Mouse (Mus musculus): ENCODE results near the gene Olfr266. TPM values are rescaled to one million over a fixed set of nuclear protein-coding genes. Genes with fewer than 3 reads are reported as not detected.
A peak's percentile ranks its signal among the peaks of the same experiment; 100 is the strongest.

Olfr266 gene
- total RNA-seq (2012; rRNA removed) (not detected in 2 replicates), total RNA-seq (2014; rRNA removed) (not detected in 2 replicates), polyA plus RNA-seq (2012; ENCODE audit: insufficient read length, low read depth) (not detected in 2 replicates)

- Histone ChIP-seq H3K4me1 (ENCODE audit: control insufficient read depth in 1 of 2, insufficient read depth in 2 of 2) (peaks cover 0 to 2% of the 10 kb centered on the region in 2 experiments; a peak in 1 of 4 replicates), H3K36me3 (replicated peaks in 1 of 2; ENCODE audit: control insufficient read depth in 1 of 2, insufficient read depth in 1 of 2, low read length in 1 of 2) (no peaks in the 10 kb centered on the region), H3K9ac (ENCODE audit: insufficient read depth, low read depth) (no peak within 1 kb of the TSS), H3K27ac (ENCODE audit: insufficient read depth, low read depth) (no peak within 1 kb of the TSS), H3K27me3 (replicated peaks) (no peaks in the 10 kb centered on the region), H3K9me3 (replicated peaks; ENCODE audit: low read length) (no peaks in the 10 kb centered on the region), H3K4me3 (replicated peaks in 1 of 3; ENCODE audit: low read depth in 2 of 3, low read length in 2 of 3, poor library complexity in 1 of 3) (no peak within 1 kb of the TSS), H3K79me2 (replicated peaks; ENCODE audit: control insufficient read depth, extremely low read depth, insufficient read depth, poor library complexity, severe bottlenecking) (no peaks in the 10 kb centered on the region), H3K4me2 (ENCODE audit: insufficient read depth, low read depth, poor library complexity, severe bottlenecking) (no peak within 1 kb of the TSS; the same call in 1 of the 2 replicates)
- in situ Hi-C loops (cut with MboI; ENCODE audit: low pct_ligation_motif_present, low pct_unique_long_range_greater_than_20kb, low sequenced_read_pairs), result no loop called here
- TF ChIP-seq UBTF (IDR thresholded peaks at IDR 0.05; ENCODE audit: low read depth, low read length) (no peak), MEF2A (IDR thresholded peaks at IDR 0.05; ENCODE audit: borderline replicate concordance, low read depth, low read length) (no peak), NELFE (IDR thresholded peaks at IDR 0.05; ENCODE audit: low read depth, low read length) (no peak), MYC (IDR thresholded peaks at IDR 0.05; ENCODE audit: low read depth, low read length) (no peak), RCOR1 (conservative IDR thresholded peaks at IDR 0.05; ENCODE audit: low read depth, low read length) (no peak), E2F4 (IDR thresholded peaks at IDR 0.05; ENCODE audit: insufficient replicate concordance, low read depth, low read length) (no peak), NRF1 (IDR thresholded peaks at IDR 0.05; ENCODE audit: low read depth, low read length) (no peak), MAX (IDR thresholded peaks at IDR 0.05; ENCODE audit: low read length) (no peak), CHD2 (IDR thresholded peaks at IDR 0.05; ENCODE audit: low read length) (no peak), POLR2AphosphoS2 (IDR thresholded peaks at IDR 0.05; ENCODE audit: low read depth, low read length) (no peak), ZNF384 (IDR thresholded peaks at IDR 0.05; ENCODE audit: low read depth, low read length) (no peak), CHD1 (IDR thresholded peaks at IDR 0.05; ENCODE audit: low read depth, low read length) (no peak), ZC3H11A (IDR thresholded peaks at IDR 0.05; ENCODE audit: low read depth, low read length) (no peak), ZMIZ1 (IDR thresholded peaks at IDR 0.05; ENCODE audit: low read depth, low read length) (no peak), MXI1 (IDR thresholded peaks at IDR 0.05; ENCODE audit: low read depth, low read length) (no peak), ELF1 (IDR thresholded peaks at IDR 0.05; ENCODE audit: low read depth, low read length) (no peak)
- dilution Hi-C loops (cut with MboI; ENCODE audit: extremely low pct_ligation_motif_present, extremely low pct_unique_long_range_greater_than_20kb, low sequenced_read_pairs), result no loop called here
- DNase-seq (ENCODE audit: extremely low read depth), result no peak
Observed at GRCm38 (mm10) chr3:106826187-106826586, at the start of gene Olfr266. Gene Olfr266 (minus strand): TSS chr3:106826287.

- no peak overlapping the region for H3K4me3 ChIP-seq (replicated peaks in 1 of 3; ENCODE audit: low read depth in 2 of 3, low read length in 2 of 3, poor library complexity in 1 of 3)
- no peaks in the 10 kb centered on the region for H3K27me3 ChIP-seq (replicated peaks)
- H3K27ac ChIP-seq (ENCODE audit: insufficient read depth, low read depth), result peak overlapping the region; percentile 46
- H3K79me2 ChIP-seq (replicated peaks; ENCODE audit: control insufficient read depth, extremely low read depth, insufficient read depth, poor library complexity, severe bottlenecking), result no peaks in the 10 kb centered on the region
- no peak overlapping the region for H3K9ac ChIP-seq (ENCODE audit: insufficient read depth, low read depth)
- no peaks in the 10 kb centered on the region for H3K36me3 ChIP-seq (replicated peaks in 1 of 2; ENCODE audit: control insufficient read depth in 1 of 2, insufficient read depth in 1 of 2, low read length in 1 of 2)
- peak; percentile 44 for DNase-seq (ENCODE audit: extremely low read depth)
- dilution Hi-C loops (cut with MboI; ENCODE audit: extremely low pct_ligation_motif_present, extremely low pct_unique_long_range_greater_than_20kb, low sequenced_read_pairs), result no loop called here
- H3K4me2 ChIP-seq (ENCODE audit: insufficient read depth, low read depth, poor library complexity, severe bottlenecking), result no peak overlapping the region
- peaks cover 4 to 30% of the 10 kb centered on the region in 2 experiments; a peak in 3 of 4 replicates for H3K4me1 ChIP-seq (ENCODE audit: control insufficient read depth in 1 of 2, insufficient read depth in 2 of 2)
- in situ Hi-C loops (cut with MboI; ENCODE audit: low pct_ligation_motif_present, low pct_unique_long_range_greater_than_20kb, low sequenced_read_pairs), result loop anchor here (25.0 kb wide), 1 partner anchor 388 kb away; the partner anchor contains the start of gene Dennd2d
- TF ChIP-seq RCOR1 (conservative IDR thresholded peaks at IDR 0.05; ENCODE audit: low read depth, low read length) (no peak), HCFC1 (IDR thresholded peaks at IDR 0.05; ENCODE audit: low read depth, low read length) (no peak), SMC3 (IDR thresholded peaks at IDR 0.05; ENCODE audit: low read depth, low read length) (no peak), ZNF384 (IDR thresholded peaks at IDR 0.05; ENCODE audit: low read depth, low read length) (no peak), UBTF (IDR thresholded peaks at IDR 0.05; ENCODE audit: low read depth, low read length) (no peak), MEF2A (IDR thresholded peaks at IDR 0.05; ENCODE audit: borderline replicate concordance, low read depth, low read length) (no peak; the same call in 1 of the 2 replicates), NELFE (IDR thresholded peaks at IDR 0.05; ENCODE audit: low read depth, low read length) (no peak), TCF12 (IDR thresholded peaks at IDR 0.05; ENCODE audit: low read depth, low read length) (no peak), ZC3H11A (IDR thresholded peaks at IDR 0.05; ENCODE audit: low read depth, low read length) (no peak), EP300 (IDR thresholded peaks at IDR 0.05; ENCODE audit: low read length) (no peak; the same call in 1 of the 2 replicates), NRF1 (IDR thresholded peaks at IDR 0.05; ENCODE audit: low read depth, low read length) (no peak)
- H3K9me3 ChIP-seq (replicated peaks; ENCODE audit: low read length), result no peaks in the 10 kb centered on the region
Observed at GRCm38 (mm10) chr3:106875626-106876025, 49.5 kb upstream of the Olfr266 start.
